Mouse (Mus musculus): ENCODE measurements at regions not wholly inside any gene's neighbourhood (a gene's known extent, or its start where the extent isn't known, plus 50 kb on each side); places are given as distances from the start of the nearest gene placed in this dataset.

DNA sequence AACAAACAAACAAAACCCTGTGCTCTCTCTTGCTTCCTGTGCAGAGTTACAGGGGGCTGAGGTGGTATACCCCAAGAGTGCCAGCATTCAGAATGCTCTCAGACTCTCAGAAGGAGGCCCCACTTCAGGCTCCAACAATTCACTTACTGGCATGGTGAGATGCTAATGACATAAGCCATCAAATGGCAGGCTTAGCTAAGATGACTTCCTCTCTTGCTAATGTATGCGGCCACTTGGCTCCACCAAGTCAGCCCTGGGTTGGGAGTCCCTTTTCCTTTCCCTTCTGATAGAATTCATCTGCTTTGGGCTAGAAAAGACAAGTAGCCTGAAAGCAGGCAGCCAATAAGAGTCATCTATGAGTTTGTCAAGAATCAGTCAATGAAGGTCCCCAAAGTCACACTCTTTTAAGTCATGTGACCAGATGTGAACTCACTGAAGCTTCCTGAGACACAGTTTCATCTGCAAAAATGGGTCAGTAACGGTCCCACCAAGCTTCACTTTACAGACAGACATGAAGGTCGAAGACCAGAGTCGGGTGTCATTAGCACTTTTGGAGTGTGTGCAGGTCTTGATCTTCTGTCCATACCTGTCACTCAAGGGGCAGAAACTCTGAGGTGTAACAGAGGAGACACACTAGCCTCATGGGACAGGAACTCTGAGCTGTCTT is 189.1 kb upstream of the Lpp start:
- ATAC-seq (replicated peaks; ENCODE audit: low FRiP score): no peak
- 90% methylated on average over 4 of the region's 4 CpGs for WGBS
- H3K4me3 ChIP-seq (ENCODE audit: low read depth, low read length): no peak overlapping the region
- DNase-seq (ENCODE audit: low spot score): no peak
- no peaks in the 10 kb centered on the region for H3K27me3 ChIP-seq (ENCODE audit: control insufficient read depth, insufficient read depth, low read length)
- no peaks in the 10 kb centered on the region for H3K36me3 ChIP-seq (ENCODE audit: control insufficient read depth, insufficient read depth, low read length)
- H3K9ac ChIP-seq (ENCODE audit: low read length): no peak overlapping the region
- no peak overlapping the region for H3K4me2 ChIP-seq (ENCODE audit: low read depth, low read length, severe bottlenecking)
- no peak overlapping the region for H3K27ac ChIP-seq (ENCODE audit: low read depth, low read length)
- H3K9me3 ChIP-seq (ENCODE audit: control insufficient read depth, low read length): no peaks in the 10 kb centered on the region
- H3K4me1 ChIP-seq (replicated peaks; ENCODE audit: control insufficient read depth, insufficient read depth, low read length): no peaks in the 10 kb centered on the region

DNA sequence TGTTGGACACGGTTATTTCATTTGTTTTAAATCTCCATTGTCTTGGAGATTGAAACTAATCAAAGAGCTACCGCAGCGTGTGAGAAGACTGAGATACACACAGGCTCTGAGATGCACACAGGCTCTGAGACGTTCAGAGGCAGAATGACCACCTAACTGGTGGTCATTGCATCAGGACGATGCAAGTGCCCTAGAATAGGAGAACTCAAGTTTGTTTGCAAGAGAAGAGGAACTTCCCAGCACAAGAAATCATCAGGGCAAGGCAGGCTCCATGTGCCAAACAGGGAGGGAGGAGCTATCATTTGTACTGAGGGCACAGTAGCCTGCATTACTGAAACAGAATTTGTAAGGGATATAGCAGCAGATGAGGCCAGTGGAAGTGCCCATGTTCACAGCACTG is 190.7 kb upstream of the Lpp start:
- 83% methylated on average over 5 of the region's 5 CpGs for WGBS
- H3K36me3 ChIP-seq (ENCODE audit: control insufficient read depth, insufficient read depth, low read length): no peaks in the 10 kb centered on the region
- no peak overlapping the region for H3K9ac ChIP-seq (ENCODE audit: low read length)
- H3K27me3 ChIP-seq (ENCODE audit: control insufficient read depth, insufficient read depth, low read length): no peaks in the 10 kb centered on the region
- DNase-seq (ENCODE audit: low spot score) (no peak), ATAC-seq (replicated peaks; ENCODE audit: low FRiP score) (no peak)
- no peak overlapping the region for H3K27ac ChIP-seq (ENCODE audit: low read depth, low read length)
- no peaks in the 10 kb centered on the region for H3K9me3 ChIP-seq (ENCODE audit: control insufficient read depth, low read length)
- H3K4me1 ChIP-seq (replicated peaks; ENCODE audit: control insufficient read depth, insufficient read depth, low read length): no peaks in the 10 kb centered on the region
- H3K4me2 ChIP-seq (ENCODE audit: low read depth, low read length, severe bottlenecking): no peak overlapping the region
- no peak overlapping the region for H3K4me3 ChIP-seq (ENCODE audit: low read depth, low read length)

DNA sequence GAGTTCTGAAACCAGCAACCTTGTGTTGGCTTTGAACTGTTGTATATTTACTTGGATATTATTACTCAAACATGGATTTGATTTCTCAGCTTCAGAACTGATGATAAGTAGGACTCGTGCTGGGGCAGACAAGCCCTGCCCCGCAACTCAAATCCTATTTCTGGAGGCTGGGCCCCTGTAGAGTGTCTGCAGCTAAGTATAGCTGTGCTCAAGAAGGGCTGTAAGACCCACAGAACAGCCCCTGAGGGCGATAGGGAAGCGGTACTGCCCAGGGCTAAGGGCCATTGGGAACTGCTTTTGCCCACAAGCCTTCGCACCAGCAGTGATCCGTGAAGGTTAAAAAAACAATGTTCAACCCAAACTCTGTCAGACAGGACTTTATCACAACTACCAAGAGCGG is 191.9 kb upstream of the Lpp start:
- WGBS: 87% methylated on average over 7 of the region's 7 CpGs
- Histone ChIP-seq H3K9ac (ENCODE audit: low read length) (no peak overlapping the region), H3K4me1 (replicated peaks; ENCODE audit: control insufficient read depth, insufficient read depth, low read length) (no peaks in the 10 kb centered on the region), H3K27ac (ENCODE audit: low read depth, low read length) (no peak overlapping the region), H3K36me3 (ENCODE audit: control insufficient read depth, insufficient read depth, low read length) (no peaks in the 10 kb centered on the region), H3K4me2 (ENCODE audit: low read depth, low read length, severe bottlenecking) (no peak overlapping the region), H3K4me3 (ENCODE audit: low read depth, low read length) (no peak overlapping the region), H3K27me3 (ENCODE audit: control insufficient read depth, insufficient read depth, low read length) (no peaks in the 10 kb centered on the region), H3K9me3 (ENCODE audit: control insufficient read depth, low read length) (no peaks in the 10 kb centered on the region)
- DNase-seq (ENCODE audit: low spot score): no peak
- ATAC-seq (replicated peaks; ENCODE audit: low FRiP score): no peak

DNA sequence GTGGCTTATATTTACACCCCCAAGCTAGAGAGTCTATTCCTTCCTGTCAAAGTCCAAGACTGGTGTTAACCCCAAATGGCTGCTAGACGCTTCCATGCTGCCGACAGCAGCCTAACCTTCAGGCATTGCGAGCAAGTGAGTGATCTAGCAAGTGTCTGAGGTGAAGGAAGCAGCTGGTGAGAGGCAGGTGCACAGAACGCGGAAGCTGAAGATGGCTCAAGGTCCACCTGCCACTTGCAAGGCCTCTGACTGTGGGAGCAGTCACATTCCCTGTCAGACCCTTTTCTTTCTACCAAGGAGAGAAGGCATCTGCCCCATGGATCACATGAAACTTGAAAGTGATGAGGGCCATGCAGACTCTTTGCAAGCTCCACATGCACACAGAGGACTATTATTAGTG is 193.1 kb upstream of the Lpp start:
- Histone ChIP-seq H3K9ac (ENCODE audit: low read length) (no peak overlapping the region), H3K27ac (ENCODE audit: low read depth, low read length) (no peak overlapping the region), H3K4me2 (ENCODE audit: low read depth, low read length, severe bottlenecking) (no peak overlapping the region), H3K36me3 (ENCODE audit: control insufficient read depth, insufficient read depth, low read length) (no peaks in the 10 kb centered on the region), H3K4me1 (replicated peaks; ENCODE audit: control insufficient read depth, insufficient read depth, low read length) (no peaks in the 10 kb centered on the region), H3K27me3 (ENCODE audit: control insufficient read depth, insufficient read depth, low read length) (no peaks in the 10 kb centered on the region), H3K9me3 (ENCODE audit: control insufficient read depth, low read length) (no peaks in the 10 kb centered on the region), H3K4me3 (ENCODE audit: low read depth, low read length) (no peak overlapping the region)
- WGBS: 91% methylated on average over 5 of the region's 5 CpGs
- DNase-seq (ENCODE audit: low spot score) (no peak), ATAC-seq (replicated peaks; ENCODE audit: low FRiP score) (no peak)

DNA sequence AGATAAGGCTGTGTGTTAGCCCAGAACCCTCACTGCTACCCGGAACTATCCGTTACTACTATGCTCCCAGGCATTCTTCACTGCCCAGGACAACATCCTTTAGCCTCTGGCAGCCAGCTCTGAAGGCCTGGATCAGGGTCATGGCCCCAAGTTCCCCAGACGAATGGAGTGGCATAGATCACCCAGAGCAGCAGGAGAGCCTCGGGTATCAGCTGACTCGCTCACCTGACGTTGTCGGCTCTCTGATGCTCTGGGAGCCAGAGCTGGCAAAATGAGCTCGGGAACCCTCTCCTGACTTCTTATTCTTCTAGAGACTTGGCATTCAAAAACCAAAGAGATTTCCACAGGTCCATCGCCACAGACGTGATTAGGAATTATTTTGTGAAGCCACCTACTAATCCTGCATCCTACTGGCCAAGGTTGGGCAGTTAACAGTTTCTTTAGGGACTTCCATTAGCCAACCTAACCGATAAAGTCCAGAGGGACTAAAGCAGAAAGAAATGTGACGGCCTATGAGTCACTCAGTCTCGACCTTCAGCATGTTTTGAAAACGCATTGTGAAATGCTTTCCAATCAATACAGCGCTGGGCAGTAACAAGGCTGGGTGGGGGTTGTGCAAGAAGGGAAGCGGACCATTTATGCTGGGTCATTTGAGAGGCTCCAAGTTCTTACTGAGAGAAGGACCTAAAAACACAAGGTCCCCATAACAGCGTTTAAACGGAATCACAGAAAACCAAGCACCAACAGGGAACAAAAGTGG is 193.7 kb upstream of the Lpp start:
- Histone ChIP-seq H3K27ac (ENCODE audit: low read depth, low read length) (no peak overlapping the region), H3K4me3 (ENCODE audit: low read depth, low read length) (no peak overlapping the region), H3K9me3 (ENCODE audit: control insufficient read depth, low read length) (no peaks in the 10 kb centered on the region), H3K4me2 (ENCODE audit: low read depth, low read length, severe bottlenecking) (no peak overlapping the region), H3K9ac (ENCODE audit: low read length) (no peak overlapping the region), H3K4me1 (replicated peaks; ENCODE audit: control insufficient read depth, insufficient read depth, low read length) (no peaks in the 10 kb centered on the region), H3K36me3 (ENCODE audit: control insufficient read depth, insufficient read depth, low read length) (no peaks in the 10 kb centered on the region), H3K27me3 (ENCODE audit: control insufficient read depth, insufficient read depth, low read length) (no peaks in the 10 kb centered on the region)
- DNase-seq (ENCODE audit: low spot score) (no peak), ATAC-seq (replicated peaks; ENCODE audit: low FRiP score) (no peak)
- WGBS: 88% methylated on average over 18 of the region's 18 CpGs

DNA sequence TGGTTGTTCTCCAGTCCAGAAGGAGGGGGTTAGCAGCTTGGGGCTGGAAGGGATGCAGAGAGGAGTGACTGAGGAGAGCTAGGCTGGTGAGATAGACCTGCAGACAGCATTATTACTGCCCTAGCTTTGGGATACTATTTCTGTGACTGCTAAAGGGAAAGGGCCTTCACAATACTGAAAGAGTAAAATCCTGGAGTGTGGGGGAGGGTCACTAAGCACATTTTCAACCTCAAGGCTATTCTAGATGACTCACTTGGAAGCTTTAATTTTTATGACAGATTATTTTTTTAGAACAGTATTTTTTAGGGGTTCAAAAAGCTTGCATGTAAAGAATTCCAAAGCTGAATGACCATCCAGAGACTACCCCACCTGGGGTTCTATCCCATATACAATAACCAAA is 195.0 kb upstream of the Lpp start:
- Histone ChIP-seq H3K9me3 (ENCODE audit: control insufficient read depth, low read length) (no peaks in the 10 kb centered on the region), H3K27me3 (ENCODE audit: control insufficient read depth, insufficient read depth, low read length) (no peaks in the 10 kb centered on the region), H3K27ac (ENCODE audit: low read depth, low read length) (no peak overlapping the region), H3K9ac (ENCODE audit: low read length) (no peak overlapping the region), H3K4me1 (replicated peaks; ENCODE audit: control insufficient read depth, insufficient read depth, low read length) (no peaks in the 10 kb centered on the region), H3K36me3 (ENCODE audit: control insufficient read depth, insufficient read depth, low read length) (no peaks in the 10 kb centered on the region), H3K4me2 (ENCODE audit: low read depth, low read length, severe bottlenecking) (no peak overlapping the region), H3K4me3 (ENCODE audit: low read depth, low read length) (no peak overlapping the region)
- DNase-seq (ENCODE audit: low spot score) (no peak), ATAC-seq (replicated peaks; ENCODE audit: low FRiP score) (no peak)

DNA sequence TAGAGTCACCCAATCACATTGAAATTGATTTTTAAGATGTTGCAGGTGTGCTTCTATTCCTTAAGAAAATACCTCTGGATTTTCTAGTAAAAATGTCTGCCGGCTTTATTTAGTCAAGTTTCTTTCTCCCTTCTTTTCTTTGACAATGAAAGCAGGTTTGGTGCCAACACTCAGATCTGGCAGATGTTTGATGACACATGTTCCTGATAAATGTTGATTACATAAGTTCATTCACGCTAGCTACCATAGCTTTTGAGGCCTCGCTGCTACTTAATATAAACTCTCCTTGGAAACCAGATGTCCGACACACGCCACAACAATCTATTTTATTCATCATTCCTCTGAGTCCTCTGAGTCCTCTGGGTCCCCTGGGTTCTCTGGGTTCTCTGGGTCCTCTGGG is 195.7 kb upstream of the Lpp start:
- no peaks in the 10 kb centered on the region for H3K9me3 ChIP-seq (ENCODE audit: control insufficient read depth, low read length)
- no peaks in the 10 kb centered on the region for H3K27me3 ChIP-seq (ENCODE audit: control insufficient read depth, insufficient read depth, low read length)
- WGBS: 86% methylated on average over 5 of the region's 5 CpGs
- no peak overlapping the region for H3K4me2 ChIP-seq (ENCODE audit: low read depth, low read length, severe bottlenecking)
- no peaks in the 10 kb centered on the region for H3K36me3 ChIP-seq (ENCODE audit: control insufficient read depth, insufficient read depth, low read length)
- no peak for ATAC-seq (replicated peaks; ENCODE audit: low FRiP score)
- no peak for DNase-seq (ENCODE audit: low spot score)
- H3K4me1 ChIP-seq (replicated peaks; ENCODE audit: control insufficient read depth, insufficient read depth, low read length): no peaks in the 10 kb centered on the region
- H3K27ac ChIP-seq (ENCODE audit: low read depth, low read length): no peak overlapping the region
- H3K9ac ChIP-seq (ENCODE audit: low read length): no peak overlapping the region
- H3K4me3 ChIP-seq (ENCODE audit: low read depth, low read length): no peak overlapping the region

DNA sequence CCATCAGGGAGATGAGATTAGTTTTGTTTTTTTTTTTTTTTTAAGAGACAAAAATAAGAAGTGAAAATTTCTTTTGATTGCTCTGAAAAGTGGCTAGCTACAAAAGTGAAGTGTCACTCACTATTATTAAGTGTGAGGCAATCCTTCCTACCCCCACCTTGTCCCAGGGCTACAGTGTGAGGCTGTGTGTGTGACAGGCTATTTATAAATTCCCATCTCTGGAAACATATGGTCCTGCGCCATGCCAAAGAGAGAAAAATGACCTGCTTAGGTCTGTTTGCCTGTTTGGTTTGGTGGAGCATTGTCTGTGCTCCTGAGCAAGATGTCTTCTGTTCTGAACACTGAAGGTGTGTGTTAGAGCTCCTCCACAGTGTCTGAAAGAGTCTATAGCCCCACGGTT is 199.4 kb upstream of the Lpp start:
- WGBS: 88% methylated on average over 2 of the region's 2 CpGs
- no peak overlapping the region for H3K27ac ChIP-seq (ENCODE audit: low read depth, low read length)
- H3K4me3 ChIP-seq (ENCODE audit: low read depth, low read length): no peak overlapping the region
- no peaks in the 10 kb centered on the region for H3K36me3 ChIP-seq (ENCODE audit: control insufficient read depth, insufficient read depth, low read length)
- no peak overlapping the region for H3K4me2 ChIP-seq (ENCODE audit: low read depth, low read length, severe bottlenecking)
- H3K4me1 ChIP-seq (replicated peaks; ENCODE audit: control insufficient read depth, insufficient read depth, low read length): no peaks in the 10 kb centered on the region
- ATAC-seq (replicated peaks; ENCODE audit: low FRiP score) (no peak), DNase-seq (ENCODE audit: low spot score) (no peak)
- no peaks in the 10 kb centered on the region for H3K27me3 ChIP-seq (ENCODE audit: control insufficient read depth, insufficient read depth, low read length)
- no peak overlapping the region for H3K9ac ChIP-seq (ENCODE audit: low read length)
- H3K9me3 ChIP-seq (ENCODE audit: control insufficient read depth, low read length): no peaks in the 10 kb centered on the region

DNA sequence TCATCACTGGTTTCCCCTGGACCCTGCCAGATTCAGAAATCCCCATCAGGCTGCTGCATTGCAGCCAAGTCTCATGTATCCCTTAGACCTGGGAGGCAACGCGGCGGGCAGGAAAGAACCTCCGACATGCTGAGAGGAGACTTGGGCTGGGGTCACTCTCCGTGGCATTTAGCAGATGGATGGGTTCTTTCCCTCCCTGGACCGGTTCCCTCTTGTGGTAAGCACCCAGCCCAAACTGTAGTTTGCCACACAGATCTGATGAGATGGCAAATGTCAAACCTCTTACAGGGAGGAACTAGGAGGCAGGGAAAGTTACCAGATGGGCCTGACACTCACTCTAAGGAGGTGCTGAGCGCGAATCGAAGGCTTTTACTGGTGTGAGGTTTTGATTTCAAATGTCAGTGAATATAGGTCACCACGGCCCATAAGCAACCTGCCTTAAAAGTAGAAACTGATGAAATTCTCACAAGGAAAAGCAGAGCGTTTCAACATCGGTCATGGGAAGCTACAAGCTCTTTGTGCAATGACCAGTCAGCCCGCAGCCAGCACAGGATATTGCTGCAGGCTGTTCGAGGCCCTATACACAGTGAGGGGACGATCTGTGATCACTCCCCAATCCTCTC is 199.9 kb upstream of the Lpp start:
- Histone ChIP-seq H3K4me3 (ENCODE audit: low read depth, low read length) (no peak overlapping the region), H3K36me3 (ENCODE audit: control insufficient read depth, insufficient read depth, low read length) (no peaks in the 10 kb centered on the region), H3K4me1 (replicated peaks; ENCODE audit: control insufficient read depth, insufficient read depth, low read length) (no peaks in the 10 kb centered on the region), H3K9ac (ENCODE audit: low read length) (no peak overlapping the region), H3K27me3 (ENCODE audit: control insufficient read depth, insufficient read depth, low read length) (no peaks in the 10 kb centered on the region), H3K4me2 (ENCODE audit: low read depth, low read length, severe bottlenecking) (no peak overlapping the region), H3K27ac (ENCODE audit: low read depth, low read length) (no peak overlapping the region), H3K9me3 (ENCODE audit: control insufficient read depth, low read length) (no peaks in the 10 kb centered on the region)
- ATAC-seq (replicated peaks; ENCODE audit: low FRiP score) (no peak), DNase-seq (ENCODE audit: low spot score) (no peak)
- 77% methylated on average over 15 of the region's 15 CpGs for WGBS
